Mouse (Mus musculus) hindbrain, postnatal 0 days (tissue): ENCODE results near the gene Adgre1. TPM values are rescaled to one million over a fixed set of nuclear protein-coding genes. Genes with fewer than 3 reads are reported as not detected.

Source experiments
- ATAC-seq: fragments of 200-750 bp; cut with Nextera tagmentation; 2 replicates; pipeline ENCODE4 v1.8.0; 2017; ENCODE audit warnings: mild to moderate bottlenecking, moderate TSS enrichment, moderate library complexity
- DNase-seq: peaks from one replicate; pipeline ENCODE4 v3.0.0-alpha.2; 2015; ENCODE audit warnings: low spot score
- H3K27ac ChIP-seq: fragments of 300-500 bp; sonication (generic); 2 replicates; pipeline ENCODE4 v1.5.1; 2014; ENCODE audit warnings: mild to moderate bottlenecking
- H3K27me3 ChIP-seq: fragments of 300-500 bp; sonication (generic); 2 replicates; pipeline ENCODE4 v1.6.1; 2014; ENCODE audit warnings: low read length, mixed read lengths; ENCODE audit not compliant: insufficient read depth
- H3K36me3 ChIP-seq: fragments of 300-500 bp; sonication (generic); 2 replicates; pipeline ENCODE4 v1.6.1; 2014; ENCODE audit warnings: low read length, mixed read lengths; ENCODE audit not compliant: insufficient read depth
- H3K4me1 ChIP-seq: fragments of 300-500 bp; sonication (generic); 2 replicates; pipeline ENCODE4 v1.6.1; 2014; ENCODE audit warnings: antibody characterized with exemption, low read length, mixed read lengths; ENCODE audit not compliant: insufficient read depth
- H3K4me2 ChIP-seq: fragments of 300-500 bp; sonication (generic); 2 replicates; pipeline ENCODE4 v1.6.1; 2014; ENCODE audit warnings: low read depth, mild to moderate bottlenecking, low read length, moderate library complexity, mixed read lengths
- H3K4me3 ChIP-seq: fragments of 300-500 bp; sonication (generic); 2 replicates; pipeline ENCODE4 v1.5.1; 2014; ENCODE audit warnings: low read length
- H3K9ac ChIP-seq: fragments of 300-500 bp; sonication (generic); replicated peaks from 2 replicates; pipeline ENCODE4 v1.6.1; 2014; ENCODE audit warnings: mild to moderate bottlenecking, low read length, moderate library complexity, mixed read lengths
- H3K9me3 ChIP-seq: fragments of 300-500 bp; sonication (generic); 2 replicates; pipeline ENCODE4 v1.6.1; 2016; ENCODE audit warnings: low read length, mixed read lengths
- CTCF ChIP-seq: IDR thresholded peaks from 2 replicates; pipeline ENCODE4 v1.5.1; 2016; ENCODE audit warnings: antibody characterized with exemption, control low read depth, low read depth
- WGBS: fragments of 180-500 bp; shearing (Covaris S2); extraction: QIAGEN DNeasy Blood & Tissue Kit; methylation state at CpG from one replicate; pipeline ENCODE4 v1.1.7; 2014; 5-methylcytosine and 5-hydroxymethylcytosine counted together
- polyA plus RNA-seq: library from polyadenylated mRNA; unstranded; fragments of >200 nt; fragmentation: Nextera tagmentation; extraction: Ambion mirVana; gene quantifications from 2 replicates; pipeline ENCODE4 v1.2.1, GENCODE M21; 2015
- total RNA-seq: library from RNA; depleted of rRNA; stranded (reverse); fragments of >200 nt; gene quantifications from 2 replicates; pipeline ENCODE4 v1.2.3, GENCODE M21; 2014; rRNA removed

Gene Adgre1
- total RNA-seq (6.8 and 16.1 TPM in 2 replicates), polyA plus RNA-seq (4.2 and 5.0 TPM in 2 replicates)

DNA sequence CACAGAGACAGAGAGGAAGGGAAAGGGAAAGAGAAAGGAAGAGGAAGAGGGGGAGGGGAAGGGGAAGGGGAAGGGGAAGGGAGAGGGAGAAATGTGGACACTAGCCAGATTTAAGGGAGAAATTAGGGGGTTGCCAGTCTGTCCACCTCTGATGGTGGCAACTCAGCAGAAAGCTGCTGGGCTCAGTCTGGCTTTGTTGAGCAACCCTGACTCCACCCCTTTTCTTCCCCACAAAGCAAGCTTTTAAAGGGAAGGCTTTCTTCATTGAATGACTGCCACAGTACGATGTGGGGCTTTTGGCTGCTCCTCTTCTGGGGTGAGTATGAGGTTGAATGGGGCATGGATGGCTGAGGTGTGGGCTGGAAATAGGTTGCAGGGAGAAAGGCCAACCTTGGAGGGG lies at the start of gene Adgre1:
TSS of gene Adgre1 (plus strand) at position 251 of the 400 bp plus-strand sequence.
- no peaks in the 10 kb centered on the region for H3K36me3 ChIP-seq
- no peak for ATAC-seq
- H3K9ac ChIP-seq, result no peak within 1 kb of the TSS
- 22% methylated on average over 1 of the region's 1 CpGs for WGBS
- H3K27me3 ChIP-seq, result no peaks in the 10 kb centered on the region
- TF ChIP-seq CTCF, result no peak
- H3K4me1 ChIP-seq, result no peaks in the 10 kb centered on the region
- H3K4me3 ChIP-seq, result no peak within 1 kb of the TSS
- no peaks in the 10 kb centered on the region for H3K9me3 ChIP-seq
- H3K27ac ChIP-seq, result no peak within 1 kb of the TSS
- no peak for DNase-seq
- no peak within 1 kb of the TSS for H3K4me2 ChIP-seq

GRCm38 (mm10) chr17:57311801-57312200 lies 46.7 kb upstream of the Adgre1 start:
- H3K4me3 ChIP-seq, result no peak overlapping the region
- WGBS, result 43% methylated on average over 13 of the region's 13 CpGs
- TF ChIP-seq CTCF, result no peak
- no peaks in the 10 kb centered on the region for H3K36me3 ChIP-seq
- no peak overlapping the region for H3K27ac ChIP-seq
- no peaks in the 10 kb centered on the region for H3K9me3 ChIP-seq
- ATAC-seq, result 0 out of 2 replicates have a peak, but pooled peaks have one; percentile 21
- no peak for DNase-seq
- H3K27me3 ChIP-seq, result no peaks in the 10 kb centered on the region
- no peak overlapping the region for H3K9ac ChIP-seq
- H3K4me2 ChIP-seq, result no peak overlapping the region
- H3K4me1 ChIP-seq, result no peaks in the 10 kb centered on the region

GRCm38 (mm10) chr17:57327615-57328014 lies 30.9 kb upstream of the Adgre1 start:
- no peak overlapping the region for H3K27ac ChIP-seq
- H3K9me3 ChIP-seq, result no peaks in the 10 kb centered on the region
- H3K36me3 ChIP-seq, result no peaks in the 10 kb centered on the region
- no peak overlapping the region for H3K4me2 ChIP-seq
- 47% methylated on average over 8 of the region's 8 CpGs for WGBS
- no peak for TF ChIP-seq CTCF
- H3K4me3 ChIP-seq, result no peak overlapping the region
- no peak overlapping the region for H3K9ac ChIP-seq
- ATAC-seq (peak; percentile 36; the same call in 1 of the 2 replicates), DNase-seq (peak; percentile 38)
- no peaks in the 10 kb centered on the region for H3K4me1 ChIP-seq
- no peaks in the 10 kb centered on the region for H3K27me3 ChIP-seq

DNA sequence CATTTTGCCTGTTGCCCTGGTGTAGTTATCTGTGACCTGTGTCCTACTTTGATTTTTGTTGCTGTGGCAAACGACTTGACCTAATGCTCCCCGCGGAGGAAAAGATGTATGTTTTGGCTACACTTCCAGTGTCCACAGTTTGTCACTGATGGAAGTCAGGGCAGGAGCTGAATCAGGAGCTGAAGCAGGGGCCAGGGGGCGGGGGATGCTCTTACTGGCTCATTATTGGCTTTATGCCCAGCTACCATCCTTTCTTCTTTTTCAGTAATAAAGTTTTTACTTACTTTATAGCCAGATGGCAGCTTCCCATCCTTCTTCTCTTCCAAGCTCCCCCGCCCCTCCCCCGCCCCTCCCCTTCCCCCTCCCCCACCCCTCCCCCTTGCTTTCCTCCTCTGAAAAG lies 29.5 kb upstream of the Adgre1 start:
- Histone ChIP-seq H3K9me3 (no peaks in the 10 kb centered on the region), H3K4me3 (no peak overlapping the region), H3K36me3 (no peaks in the 10 kb centered on the region), H3K4me2 (no peak overlapping the region), H3K4me1 (no peaks in the 10 kb centered on the region), H3K9ac (no peak overlapping the region), H3K27me3 (no peaks in the 10 kb centered on the region), H3K27ac (no peak overlapping the region)
- no peak for TF ChIP-seq CTCF
- 42% methylated on average over 6 of the region's 6 CpGs for WGBS
- DNase-seq (peak; percentile 10), ATAC-seq (no peak)

DNA sequence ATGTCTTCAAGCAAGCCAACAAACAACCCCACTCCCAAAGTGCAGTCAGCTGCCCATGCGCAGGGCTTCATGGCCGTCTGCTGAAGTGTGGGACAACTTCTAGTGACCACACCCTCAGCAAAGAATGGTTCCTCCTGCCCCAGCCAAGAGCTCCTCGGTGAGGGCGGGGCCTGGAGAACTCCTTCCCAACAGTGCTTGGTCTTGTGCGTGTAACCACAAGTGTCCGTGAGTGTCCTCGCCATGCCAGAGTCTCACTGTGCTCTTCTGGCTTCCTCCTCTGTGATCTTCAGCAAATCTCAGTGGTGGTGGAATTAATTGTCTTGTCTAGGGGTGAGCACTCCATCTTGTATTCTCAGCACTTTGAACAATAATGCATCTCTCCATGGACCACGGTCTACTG lies 27.5 kb upstream of the Adgre1 start:
- H3K9me3 ChIP-seq, result no peaks in the 10 kb centered on the region
- H3K9ac ChIP-seq, result no peak overlapping the region
- H3K27ac ChIP-seq, result no peak overlapping the region
- no peak overlapping the region for H3K4me2 ChIP-seq
- no peaks in the 10 kb centered on the region for H3K36me3 ChIP-seq
- no peak overlapping the region for H3K4me3 ChIP-seq
- WGBS, result 97% methylated on average over 8 of the region's 8 CpGs
- no peaks in the 10 kb centered on the region for H3K4me1 ChIP-seq
- DNase-seq (no peak), ATAC-seq (no peak)
- no peak for TF ChIP-seq CTCF
- no peaks in the 10 kb centered on the region for H3K27me3 ChIP-seq

- WGBS, result 81% methylated on average over 4 of the region's 4 CpGs
- H3K9me3 ChIP-seq, result no peaks in the 10 kb centered on the region
- no peaks in the 10 kb centered on the region for H3K36me3 ChIP-seq
- no peak overlapping the region for H3K4me3 ChIP-seq
- no peaks in the 10 kb centered on the region for H3K4me1 ChIP-seq
- no peak overlapping the region for H3K9ac ChIP-seq
- no peak for ATAC-seq
- no peak for TF ChIP-seq CTCF
- H3K27me3 ChIP-seq, result no peaks in the 10 kb centered on the region
- no peak overlapping the region for H3K4me2 ChIP-seq
- H3K27ac ChIP-seq, result no peak overlapping the region
- no peak for DNase-seq
Observed at GRCm38 (mm10) chr17:57332241-57332640, 26.2 kb upstream of the Adgre1 start.

DNA sequence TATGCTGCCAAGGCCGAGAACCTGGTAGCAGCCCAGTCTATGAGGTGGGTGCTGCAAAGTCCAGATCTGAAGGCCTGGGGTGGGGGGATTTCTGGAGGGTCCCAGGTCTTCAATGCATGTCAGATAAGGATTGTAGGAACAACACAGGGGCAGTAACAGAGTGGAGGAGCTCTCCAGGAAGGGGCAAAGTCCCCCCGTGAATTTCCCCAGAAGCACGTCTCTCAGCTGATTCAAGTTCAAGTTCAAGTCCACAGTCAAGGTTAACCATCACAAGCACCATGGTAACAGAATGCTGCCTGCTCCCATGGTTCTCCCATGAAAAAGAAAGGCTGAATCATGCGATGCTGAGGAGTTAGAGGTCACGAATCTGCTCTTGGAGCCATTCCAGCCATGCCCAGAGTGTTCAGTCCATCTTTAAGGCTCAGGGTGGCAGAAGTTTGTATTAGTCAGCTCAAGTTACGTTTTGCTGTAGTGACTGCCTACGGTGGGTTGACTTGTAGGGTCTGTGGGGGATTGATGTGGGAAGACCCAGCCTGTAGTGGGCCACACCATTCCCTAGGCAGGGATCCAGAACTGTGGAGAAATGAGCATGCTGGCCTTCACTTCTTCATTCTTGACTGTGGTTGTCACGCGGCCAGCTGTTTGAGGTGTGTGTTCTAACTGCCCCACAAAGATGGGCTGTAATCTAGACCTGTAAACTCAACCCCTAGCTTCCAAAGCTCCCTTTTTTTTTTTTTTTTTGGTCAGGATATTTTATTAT lies 24.3 kb upstream of the Adgre1 start:
- H3K4me2 ChIP-seq, result peak overlapping the region; percentile 27; the same call in 1 of the 2 replicates
- no peak overlapping the region for H3K4me3 ChIP-seq
- no peaks in the 10 kb centered on the region for H3K9me3 ChIP-seq
- H3K9ac ChIP-seq, result no peak overlapping the region
- no peaks in the 10 kb centered on the region for H3K36me3 ChIP-seq
- no peaks in the 10 kb centered on the region for H3K4me1 ChIP-seq
- DNase-seq (no peak), ATAC-seq (0 out of 2 replicates have a peak, but pooled peaks have one; percentile 10)
- TF ChIP-seq CTCF, result no peak
- H3K27ac ChIP-seq, result no peak overlapping the region
- 70% methylated on average over 9 of the region's 9 CpGs for WGBS
- no peaks in the 10 kb centered on the region for H3K27me3 ChIP-seq
